Mouse (Mus musculus): Measurements from ENCODE around the gene Dmrta2. TPM values are rescaled to one million over a fixed set of nuclear protein-coding genes. Genes with fewer than 3 reads are reported as not detected.

Dmrta2 gene
- polyA plus RNA-seq, 1 experiment from 2014 or later = 3.2 TPM

- H3K27ac ChIP-seq (replicated peaks) = no peak overlapping the region
- no peak overlapping the region for H3K4me3 ChIP-seq
- peaks cover 52% of the 10 kb centered on the region for H3K27me3 ChIP-seq
- peaks cover 7% of the 10 kb centered on the region; the same call in 1 of the 2 replicates for H3K4me1 ChIP-seq
- no peaks in the 10 kb centered on the region for H3K9me3 ChIP-seq
- WGBS = 84% methylated on average over 5 of the region's 5 CpGs
- H3K36me3 ChIP-seq = no peaks in the 10 kb centered on the region
- H3K9ac ChIP-seq (replicated peaks) = no peak overlapping the region
- ATAC-seq (ENCODE audit: low FRiP score, low read depth) = no peak
- no peak overlapping the region for H3K4me2 ChIP-seq (replicated peaks)
These were observed 8.3 kb upstream of the Dmrta2 start for GRCm38 (mm10) chr4:109969561-109969960.

- no peaks in the 10 kb centered on the region for H3K9me3 ChIP-seq
- H3K9ac ChIP-seq (replicated peaks) = no peak overlapping the region
- H3K4me2 ChIP-seq (replicated peaks) = peak overlapping the region; percentile 39
- ATAC-seq (ENCODE audit: low FRiP score, low read depth) = no peak
- 0 out of 2 replicates have a peak overlapping the region, but pooled peaks have one; percentile 12 for H3K27ac ChIP-seq (replicated peaks)
- no peaks in the 10 kb centered on the region for H3K36me3 ChIP-seq
- under 1% methylated on average over 20 of the region's 20 CpGs for WGBS
- H3K27me3 ChIP-seq = peaks cover 96% of the 10 kb centered on the region
- H3K4me1 ChIP-seq = peaks cover 25% of the 10 kb centered on the region
- H3K4me3 ChIP-seq = peak overlapping the region; percentile 52; the same call in 1 of the 2 replicates
These were observed 3.7 kb upstream of the Dmrta2 start for GRCm38 (mm10) chr4:109973991-109974654.

- Histone ChIP-seq H3K4me1 (peaks cover 28% of the 10 kb centered on the region), H3K36me3 (no peaks in the 10 kb centered on the region), H3K27me3 (peaks cover 96% of the 10 kb centered on the region), H3K9ac (replicated peaks) (no peak overlapping the region; the same call in 1 of the 2 replicates), H3K4me2 (replicated peaks) (peak overlapping the region; percentile 39), H3K27ac (replicated peaks) (peak overlapping the region; percentile 25), H3K4me3 (peak overlapping the region; percentile 52), H3K9me3 (no peaks in the 10 kb centered on the region)
- no peak for ATAC-seq (ENCODE audit: low FRiP score, low read depth)
- WGBS = 2% methylated on average over 33 of the region's 33 CpGs
These were observed 3.0 kb upstream of the Dmrta2 start for GRCm38 (mm10) chr4:109974655-109975380.

- no peak for ATAC-seq (ENCODE audit: low FRiP score, low read depth)
- H3K9ac ChIP-seq (replicated peaks) = no peak overlapping the region; the same call in 1 of the 2 replicates
- no peaks in the 10 kb centered on the region for H3K9me3 ChIP-seq
- no peaks in the 10 kb centered on the region for H3K36me3 ChIP-seq
- peaks cover 35% of the 10 kb centered on the region for H3K4me1 ChIP-seq
- H3K4me3 ChIP-seq = peak overlapping the region; percentile 52
- 6% methylated on average over 25 of the region's 25 CpGs for WGBS
- peaks cover 98% of the 10 kb centered on the region for H3K27me3 ChIP-seq
- peak overlapping the region; percentile 39 for H3K4me2 ChIP-seq (replicated peaks)
- peak overlapping the region; percentile 25 for H3K27ac ChIP-seq (replicated peaks)
These were observed 2.2 kb upstream of the Dmrta2 start for GRCm38 (mm10) chr4:109975381-109976240.

- H3K9ac ChIP-seq (replicated peaks) = peak overlapping the region; percentile 65
- ATAC-seq (ENCODE audit: low FRiP score, low read depth) = no peak
- 2% methylated on average over 34 of the region's 34 CpGs for WGBS
These were observed 1.3 kb upstream of the Dmrta2 start for GRCm38 (mm10) chr4:109976273-109977147.

GRCm38 (mm10) chr4:109978068-109978857 lies 410 bp downstream of the Dmrta2 start:
- Histone ChIP-seq H3K27me3 (peaks cover 99% of the 10 kb centered on the region), H3K27ac (replicated peaks) (peak overlapping the region; percentile 78), H3K9me3 (no peaks in the 10 kb centered on the region), H3K4me1 (peaks cover 46% of the 10 kb centered on the region), H3K4me2 (replicated peaks) (peak overlapping the region; percentile 71), H3K36me3 (no peaks in the 10 kb centered on the region), H3K4me3 (peak overlapping the region; percentile 52), H3K9ac (replicated peaks) (peak overlapping the region; percentile 65)
- 0% methylated on average over 56 of the region's 56 CpGs for WGBS
- no peak for ATAC-seq (ENCODE audit: low FRiP score, low read depth)

More at GRCm38 (mm10) chr4:109976273-109977147, 1.3 kb upstream of the Dmrta2 start:
- Histone ChIP-seq H3K27ac (replicated peaks) (peak overlapping the region; percentile 78), H3K4me1 (peaks cover 35% of the 10 kb centered on the region), H3K36me3 (no peaks in the 10 kb centered on the region), H3K4me3 (peak overlapping the region; percentile 52), H3K27me3 (peaks cover 98% of the 10 kb centered on the region), H3K4me2 (replicated peaks) (peak overlapping the region; percentile 71), H3K9me3 (no peaks in the 10 kb centered on the region)

- Histone ChIP-seq H3K27ac (replicated peaks) (peak overlapping the region; percentile 78), H3K36me3 (no peaks in the 10 kb centered on the region), H3K27me3 (peaks cover 99% of the 10 kb centered on the region), H3K9me3 (no peaks in the 10 kb centered on the region), H3K9ac (replicated peaks) (no peak overlapping the region; the same call in 1 of the 2 replicates), H3K4me1 (peaks cover 49% of the 10 kb centered on the region), H3K4me2 (replicated peaks) (peak overlapping the region; percentile 71), H3K4me3 (peak overlapping the region; percentile 52)
- WGBS = 2% methylated on average over 9 of the region's 9 CpGs
- ATAC-seq (ENCODE audit: low FRiP score, low read depth) = no peak
These were observed 1.0 kb downstream of the Dmrta2 start for GRCm38 (mm10) chr4:109978858-109979340.

- H3K9me3 ChIP-seq = no peaks in the 10 kb centered on the region
- no peak for ATAC-seq (ENCODE audit: low FRiP score, low read depth)
- under 1% methylated on average over 66 of the region's 66 CpGs for WGBS
- H3K4me2 ChIP-seq (replicated peaks) = peak overlapping the region; percentile 49
- H3K4me3 ChIP-seq = peak overlapping the region; percentile 52
- H3K9ac ChIP-seq (replicated peaks) = peak overlapping the region; percentile 52; the same call in 1 of the 2 replicates
- peak overlapping the region; percentile 78 for H3K27ac ChIP-seq (replicated peaks)
- peaks cover 99% of the 10 kb centered on the region for H3K27me3 ChIP-seq
- peaks cover 41% of the 10 kb centered on the region for H3K4me1 ChIP-seq
- H3K36me3 ChIP-seq = no peaks in the 10 kb centered on the region
These were observed 1.8 kb downstream of the Dmrta2 start for GRCm38 (mm10) chr4:109979461-109980320.

GRCm38 (mm10) chr4:109980321-109981082 lies 2.6 kb downstream of the Dmrta2 start:
- Histone ChIP-seq H3K4me2 (replicated peaks) (peak overlapping the region; percentile 49), H3K36me3 (no peaks in the 10 kb centered on the region), H3K9me3 (no peaks in the 10 kb centered on the region), H3K9ac (replicated peaks) (peak overlapping the region; percentile 52; the same call in 1 of the 2 replicates), H3K4me3 (peak overlapping the region; percentile 52), H3K27me3 (peaks cover 99% of the 10 kb centered on the region), H3K4me1 (peaks cover 46% of the 10 kb centered on the region), H3K27ac (replicated peaks) (peak overlapping the region; percentile 78)
- ATAC-seq (ENCODE audit: low FRiP score, low read depth) = no peak
- WGBS = under 1% methylated on average over 25 of the region's 29 CpGs
